Mouse (Mus musculus): ENCODE data around the gene Mapk13. TPM values are rescaled to one million over a fixed set of nuclear protein-coding genes. Genes with fewer than 3 reads are reported as not detected.

Gene Mapk13
- polyA plus RNA-seq, 1 experiment from 2014 or later: 259 TPM

Other genes starting within 250 kb of the Mapk13 start
- not detected in 2 replicates for gene Armc12, start 238.5 kb upstream of the Mapk13 start, polyA plus RNA-seq (2015; fragmentation: Nextera tagmentation; extraction: Ambion mirVana)
- not detected in 2 replicates for gene Clpsl2, start 219.9 kb upstream of the Mapk13 start, polyA plus RNA-seq (2015; fragmentation: Nextera tagmentation; extraction: Ambion mirVana)
- gene Clps, start 208.5 kb upstream of the Mapk13 start, polyA plus RNA-seq (2015; fragmentation: Nextera tagmentation; extraction: Ambion mirVana): 1,810 and 2,508 TPM in 2 replicates
- gene Lhfpl5, start 193.7 kb upstream of the Mapk13 start, polyA plus RNA-seq (2015; fragmentation: Nextera tagmentation; extraction: Ambion mirVana): 0.92 and 1.0 TPM in 2 replicates
- gene Srpk1, start 146.6 kb upstream of the Mapk13 start, polyA plus RNA-seq (2015; fragmentation: Nextera tagmentation; extraction: Ambion mirVana): 72.0 and 83.2 TPM in 2 replicates
- gene Slc26a8, start 79.1 kb upstream of the Mapk13 start, polyA plus RNA-seq (2015; fragmentation: Nextera tagmentation; extraction: Ambion mirVana): 0.17 and 0.28 TPM in 2 replicates
- gene Mapk14, start 78.0 kb upstream of the Mapk13 start, polyA plus RNA-seq (2015; fragmentation: Nextera tagmentation; extraction: Ambion mirVana): 34.5 and 37.5 TPM in 2 replicates
- 2.1 TPM in 2 replicates for gene AC170998.1, start 43.2 kb upstream of the Mapk13 start, polyA plus RNA-seq (2015; fragmentation: Nextera tagmentation; extraction: Ambion mirVana)
- 16.6 and 21.4 TPM in 2 replicates for gene Brpf3, start 31.8 kb downstream of the Mapk13 start, polyA plus RNA-seq (2015; fragmentation: Nextera tagmentation; extraction: Ambion mirVana)
- 1.7 and 1.9 TPM in 2 replicates for gene Pnpla1, start 89.1 kb downstream of the Mapk13 start, polyA plus RNA-seq (2015; fragmentation: Nextera tagmentation; extraction: Ambion mirVana)
- 3.9 and 4.2 TPM in 2 replicates for gene 4930539E08Rik, start 146.0 kb downstream of the Mapk13 start, polyA plus RNA-seq (2015; fragmentation: Nextera tagmentation; extraction: Ambion mirVana)
- gene Pxt1, start 174.5 kb downstream of the Mapk13 start, polyA plus RNA-seq (2015; fragmentation: Nextera tagmentation; extraction: Ambion mirVana): not detected in 2 replicates
- 57.0 and 62.3 TPM in 2 replicates for gene Kctd20, start 182.7 kb downstream of the Mapk13 start, polyA plus RNA-seq (2015; fragmentation: Nextera tagmentation; extraction: Ambion mirVana)
- gene Stk38, start 238.7 kb downstream of the Mapk13 start, polyA plus RNA-seq (2015; fragmentation: Nextera tagmentation; extraction: Ambion mirVana): 98.3 and 104 TPM in 2 replicates